Mouse (Mus musculus): ENCODE results near the gene Cdcp1. TPM values are rescaled to one million over a fixed set of nuclear protein-coding genes. Genes with fewer than 3 reads are reported as not detected.

The Cdcp1 gene
- total RNA-seq, 1 experiment = 3.3 TPM

- Histone ChIP-seq H3K27ac (ENCODE audit: insufficient read depth, low read depth, low read length, poor library complexity, severe bottlenecking) (no peak overlapping the region), H3K4me1 (ENCODE audit: control insufficient read depth in 2 of 2, insufficient read depth in 2 of 2, low read length in 2 of 2, poor library complexity in 1 of 2) (no peaks in the 10 kb centered on the region), H3K4me3 (ENCODE audit: insufficient read depth in 1 of 2, low read depth in 1 of 2, low read length in 2 of 2, poor library complexity in 1 of 2, severe bottlenecking in 1 of 2) (no peak overlapping the region), H3K36me3 (ENCODE audit: control insufficient read depth, insufficient read depth, low read length, poor library complexity, severe bottlenecking) (peaks cover 3% of the 10 kb centered on the region; the same call in 1 of the 2 replicates), H3K9ac (ENCODE audit: insufficient read depth, low read depth, low read length, poor library complexity, severe bottlenecking) (no peak overlapping the region), H3K9me3 (ENCODE audit: control insufficient read depth, insufficient read depth, low read depth, low read length) (no peaks in the 10 kb centered on the region)
- TF ChIP-seq HCFC1 (IDR thresholded peaks at IDR 0.05; ENCODE audit: borderline replicate concordance, insufficient read depth, low read length) = no peak
- no peak for TF ChIP-seq CHD2 (IDR thresholded peaks at IDR 0.05; ENCODE audit: low read depth, low read length)
- no peak for TF ChIP-seq ZC3H11A (IDR thresholded peaks at IDR 0.05; ENCODE audit: borderline replicate concordance, low read depth, low read length)
- TF ChIP-seq ZNF384 (IDR thresholded peaks at IDR 0.05; ENCODE audit: low read depth, low read length) = no peak
- no peak for TF ChIP-seq MAFK (IDR thresholded peaks at IDR 0.05; ENCODE audit: insufficient read depth, low read depth, low read length)
- in situ Hi-C loops (cut with MboI; ENCODE audit: low sequenced_read_pairs in 2 of 2, unreplicated experiment in 2 of 2) = no loop called here
- DNase-seq (ENCODE audit: low read depth, low spot score) = no peak
Measured at GRCm38 (mm10) chr9:123183226-123183625, 32.6 kb downstream of the Cdcp1 start.

- no peak for TF ChIP-seq MAFK (IDR thresholded peaks at IDR 0.05; ENCODE audit: insufficient read depth, low read depth, low read length)
- TF ChIP-seq ZNF384 (IDR thresholded peaks at IDR 0.05; ENCODE audit: low read depth, low read length) = no peak
- no peak for TF ChIP-seq CHD2 (IDR thresholded peaks at IDR 0.05; ENCODE audit: low read depth, low read length)
- TF ChIP-seq ZC3H11A (IDR thresholded peaks at IDR 0.05; ENCODE audit: borderline replicate concordance, low read depth, low read length) = no peak
- TF ChIP-seq HCFC1 (IDR thresholded peaks at IDR 0.05; ENCODE audit: borderline replicate concordance, insufficient read depth, low read length) = no peak
- no peak for DNase-seq (ENCODE audit: low read depth, low spot score)
- no peak overlapping the region for H3K4me3 ChIP-seq (ENCODE audit: insufficient read depth in 1 of 2, low read depth in 1 of 2, low read length in 2 of 2, poor library complexity in 1 of 2, severe bottlenecking in 1 of 2)
- H3K9ac ChIP-seq (ENCODE audit: insufficient read depth, low read depth, low read length, poor library complexity, severe bottlenecking) = no peak overlapping the region
- no peak overlapping the region for H3K27ac ChIP-seq (ENCODE audit: insufficient read depth, low read depth, low read length, poor library complexity, severe bottlenecking)
- peaks cover 3% of the 10 kb centered on the region; the same call in 1 of the 2 replicates for H3K36me3 ChIP-seq (ENCODE audit: control insufficient read depth, insufficient read depth, low read length, poor library complexity, severe bottlenecking)
- H3K4me1 ChIP-seq (ENCODE audit: control insufficient read depth in 2 of 2, insufficient read depth in 2 of 2, low read length in 2 of 2, poor library complexity in 1 of 2) = no peaks in the 10 kb centered on the region
- H3K9me3 ChIP-seq (ENCODE audit: control insufficient read depth, insufficient read depth, low read depth, low read length) = no peaks in the 10 kb centered on the region
- in situ Hi-C loops (cut with MboI; ENCODE audit: low sequenced_read_pairs in 2 of 2, unreplicated experiment in 2 of 2) = no loop called here
Measured at GRCm38 (mm10) chr9:123180003-123180402, 35.8 kb downstream of the Cdcp1 start.

DNA sequence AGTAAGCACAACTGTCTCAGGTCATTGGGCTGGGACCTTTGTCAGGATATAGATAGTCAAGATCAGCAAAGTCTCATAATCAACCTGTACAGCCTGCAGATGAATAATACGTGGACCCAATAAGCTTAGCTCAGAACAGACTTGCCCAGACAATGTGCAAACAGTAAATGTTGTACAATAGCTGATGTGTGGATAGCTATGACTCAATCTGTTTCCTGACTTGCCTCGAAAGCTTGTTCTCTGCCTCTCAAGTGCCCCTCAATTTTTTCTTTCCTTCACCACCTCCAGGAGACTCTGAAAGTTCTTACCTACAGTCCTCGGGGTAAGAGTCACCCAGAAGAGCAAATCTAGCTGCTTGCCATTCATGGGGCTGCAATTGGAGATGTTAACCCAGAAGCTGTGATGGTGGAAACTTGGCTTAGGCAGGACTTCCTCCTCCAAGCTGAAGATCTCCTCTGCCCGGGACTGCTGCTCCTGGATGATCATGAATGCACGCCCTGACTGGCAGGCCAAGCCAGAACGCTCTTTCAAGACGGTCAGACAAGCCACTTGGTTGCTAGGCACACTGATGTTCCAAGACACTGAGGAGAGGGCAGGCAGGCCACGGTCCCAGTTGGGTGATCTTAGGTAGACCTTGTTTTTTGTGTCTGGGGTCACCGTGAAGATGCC lies 38.3 kb downstream of the Cdcp1 start:
- Histone ChIP-seq H3K9me3 (ENCODE audit: control insufficient read depth, insufficient read depth, low read depth, low read length) (no peaks in the 10 kb centered on the region), H3K4me3 (ENCODE audit: insufficient read depth in 1 of 2, low read depth in 1 of 2, low read length in 2 of 2, poor library complexity in 1 of 2, severe bottlenecking in 1 of 2) (no peak overlapping the region), H3K9ac (ENCODE audit: insufficient read depth, low read depth, low read length, poor library complexity, severe bottlenecking) (no peak overlapping the region), H3K4me1 (ENCODE audit: control insufficient read depth in 2 of 2, insufficient read depth in 2 of 2, low read length in 2 of 2, poor library complexity in 1 of 2) (no peaks in the 10 kb centered on the region), H3K27ac (ENCODE audit: insufficient read depth, low read depth, low read length, poor library complexity, severe bottlenecking) (no peak overlapping the region), H3K36me3 (ENCODE audit: control insufficient read depth, insufficient read depth, low read length, poor library complexity, severe bottlenecking) (no peaks in the 10 kb centered on the region; the same call in 1 of the 2 replicates)
- TF ChIP-seq ZNF384 (IDR thresholded peaks at IDR 0.05; ENCODE audit: low read depth, low read length) (no peak), CHD2 (IDR thresholded peaks at IDR 0.05; ENCODE audit: low read depth, low read length) (no peak), MAFK (IDR thresholded peaks at IDR 0.05; ENCODE audit: insufficient read depth, low read depth, low read length) (no peak), HCFC1 (IDR thresholded peaks at IDR 0.05; ENCODE audit: borderline replicate concordance, insufficient read depth, low read length) (no peak), ZC3H11A (IDR thresholded peaks at IDR 0.05; ENCODE audit: borderline replicate concordance, low read depth, low read length) (no peak)
- in situ Hi-C loops (cut with MboI; ENCODE audit: low sequenced_read_pairs in 2 of 2, unreplicated experiment in 2 of 2) = no loop called here
- DNase-seq (ENCODE audit: low read depth, low spot score) = no peak

- Histone ChIP-seq H3K4me1 (ENCODE audit: control insufficient read depth in 2 of 2, insufficient read depth in 2 of 2, low read length in 2 of 2, poor library complexity in 1 of 2) (no peaks in the 10 kb centered on the region), H3K36me3 (ENCODE audit: control insufficient read depth, insufficient read depth, low read length, poor library complexity, severe bottlenecking) (no peaks in the 10 kb centered on the region), H3K27ac (ENCODE audit: insufficient read depth, low read depth, low read length, poor library complexity, severe bottlenecking) (no peak overlapping the region), H3K9ac (ENCODE audit: insufficient read depth, low read depth, low read length, poor library complexity, severe bottlenecking) (no peak overlapping the region), H3K4me3 (ENCODE audit: insufficient read depth in 1 of 2, low read depth in 1 of 2, low read length in 2 of 2, poor library complexity in 1 of 2, severe bottlenecking in 1 of 2) (no peak overlapping the region), H3K9me3 (ENCODE audit: control insufficient read depth, insufficient read depth, low read depth, low read length) (no peaks in the 10 kb centered on the region)
- in situ Hi-C loops (cut with MboI; ENCODE audit: low sequenced_read_pairs in 2 of 2, unreplicated experiment in 2 of 2) = no loop called here
- no peak for TF ChIP-seq ZC3H11A (IDR thresholded peaks at IDR 0.05; ENCODE audit: borderline replicate concordance, low read depth, low read length)
- no peak for TF ChIP-seq ZNF384 (IDR thresholded peaks at IDR 0.05; ENCODE audit: low read depth, low read length)
- TF ChIP-seq CHD2 (IDR thresholded peaks at IDR 0.05; ENCODE audit: low read depth, low read length) = no peak
- TF ChIP-seq HCFC1 (IDR thresholded peaks at IDR 0.05; ENCODE audit: borderline replicate concordance, insufficient read depth, low read length) = no peak
- no peak for TF ChIP-seq MAFK (IDR thresholded peaks at IDR 0.05; ENCODE audit: insufficient read depth, low read depth, low read length)
- no peak for DNase-seq (ENCODE audit: low read depth, low spot score)
Measured at GRCm38 (mm10) chr9:123174356-123174755, 41.5 kb downstream of the Cdcp1 start.
